Mouse (Mus musculus): ENCODE measurements at regions not wholly inside any gene's neighbourhood (a gene's known extent, or its start where the extent isn't known, plus 50 kb on each side); places are given as distances from the start of the nearest gene placed in this dataset.

GRCm38 (mm10) chr3:69953674-69954329 lies 53.6 kb upstream of the Otol1 start:
- DNase-seq (ENCODE audit: low spot score in 2 of 2) = no peak

DNA sequence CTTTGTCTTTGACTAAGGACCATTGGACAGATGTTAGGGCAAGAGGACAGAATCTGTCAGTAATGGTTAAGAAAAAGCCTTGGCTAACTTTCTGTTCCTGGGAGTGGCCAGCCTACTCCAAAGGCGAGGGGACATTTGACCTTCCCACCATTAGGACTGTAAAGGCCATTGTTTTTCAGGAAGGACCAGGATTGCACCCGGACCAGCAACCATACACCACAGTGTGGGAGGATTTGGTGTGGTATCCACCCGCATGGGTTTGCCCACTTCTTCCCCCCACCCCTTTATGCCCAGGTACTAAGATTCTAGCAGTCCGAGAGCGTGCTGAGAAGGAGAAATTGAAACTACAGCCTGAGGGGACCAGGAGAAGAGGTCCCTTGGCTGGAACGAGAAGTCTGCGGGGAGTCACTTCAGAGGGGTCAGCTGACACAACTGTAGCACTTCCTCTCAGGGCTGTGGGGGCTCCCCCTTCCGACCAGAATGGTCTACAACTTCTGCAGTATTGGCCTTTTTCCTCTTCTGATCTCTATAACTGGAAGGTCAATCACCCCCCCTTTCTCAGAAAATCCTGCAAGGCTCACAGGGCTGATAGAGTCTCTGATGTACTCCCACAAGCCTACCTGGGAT lies 63.2 kb upstream of the Sptssb start:
- DNase-seq (ENCODE audit: low spot score in 2 of 2) = peak in 1 of 2 experiments; percentile 12

GRCm38 (mm10) chr3:69912859-69913258 lies 53.1 kb upstream of the Sptssb start:
- no peak for DNase-seq (ENCODE audit: low spot score in 2 of 2)

GRCm38 (mm10) chr3:69910073-69910472 lies 50.3 kb upstream of the Sptssb start:
- no peak for DNase-seq (ENCODE audit: low spot score in 2 of 2)

Measured in spleen, postnatal 14 days (tissue).